Comparison of ENCODE assay signal across 30 mouse cellular contexts in the genomic region with DNA sequence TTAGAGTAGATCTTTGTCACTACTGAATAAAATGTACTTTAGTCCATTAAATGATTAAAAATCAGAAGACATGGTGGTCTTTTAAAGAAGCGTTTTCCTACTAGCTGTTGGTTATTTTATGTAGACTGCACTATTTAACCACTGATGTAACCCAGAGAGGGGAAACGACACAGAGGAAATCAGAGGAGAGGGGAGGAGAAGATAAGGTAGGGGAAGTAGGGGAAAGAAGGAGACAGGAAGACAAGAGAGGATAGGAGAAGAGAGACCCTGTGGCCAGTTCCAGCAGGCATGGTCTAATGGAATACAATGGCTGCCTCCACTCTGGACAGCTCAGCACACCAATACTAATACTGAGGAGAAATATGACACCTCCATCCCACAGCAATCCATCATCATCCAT.
DNase-seq lines count a peak whose midpoint lies in the region; ATAC-seq and TF ChIP-seq lines count a peak whose summit lies in the region.
"Had no signal": no experiment of that assay in that cellular context is flagged by ENCODE, and none has a peak within 500 bp of the region (broad histone marks: within the 10 kb centered on the region; RNA-seq: fewer than 3 reads in every experiment).

No protein-coding gene starts in this region.

- H3K4me3 ChIP-seq in CH12.LX (replicated peaks in 1 of 3; ENCODE audit: low read depth in 2 of 3, low read length in 2 of 3, poor library complexity in 1 of 3) = no peak overlapping the region
- peak overlapping the region; percentile 23 for H3K4me3 ChIP-seq in megakaryocyte, embryonic 14.5 days (replicated peaks)
- H3K4me3 ChIP-seq: embryonic facial prominence, embryonic 15.5 days; forebrain, embryonic 12.5 days; heart, embryonic 15.5 days; hindbrain, embryonic 12.5 days; left cerebral cortex, adult 2 months; limb, embryonic 12.5 days; liver, embryonic 15.5 days; midbrain, embryonic 13.5 days; neural tube, embryonic 13.5 days had no signal

- no peak for TF ChIP-seq CTCF in CH12.LX (conservative IDR thresholded peaks at IDR 0.05 in 1 of 2, IDR thresholded peaks at IDR 0.05 in 1 of 2; ENCODE audit: low read depth in 2 of 2, low read length in 2 of 2)

- peak; percentile 14 for DNase-seq in embryo, embryonic 10.5 days (ENCODE audit: low spot score)
- no peak for DNase-seq in embryo, embryonic 9.5 days (ENCODE audit: extremely low spot score)
- DNase-seq in CH12.LX (ENCODE audit: extremely low read depth) = no peak
- DNase-seq in urinary bladder, postnatal 4 days (ENCODE audit: low spot score in 2 of 2) = no peak
- no peak for DNase-seq in cerebellum, postnatal 14 days
- DNase-seq: adrenal gland, adult 8-10 months; cerebellum, adult 11 months; cerebellum, adult 9-11 months; gastrocnemius, postnatal 10 days; kidney, adult 8-10 months; kidney, postnatal 10 days; lung, embryonic 14.5 days; lung, postnatal 14 days; retina, postnatal 1 day; right cerebral cortex, postnatal 14 days; spleen, adult 18-20 months had no signal

- no peak for TF ChIP-seq RAD21 in CH12.LX (IDR thresholded peaks at IDR 0.05; ENCODE audit: low read depth, low read length)

- no peaks in the 10 kb centered on the region for H3K36me3 ChIP-seq in CH12.LX (replicated peaks in 1 of 2; ENCODE audit: control insufficient read depth in 1 of 2, insufficient read depth in 1 of 2, low read length in 1 of 2)
- no peaks in the 10 kb centered on the region for H3K36me3 ChIP-seq in megakaryocyte, embryonic 14.5 days (replicated peaks; ENCODE audit: low read length)
- H3K36me3 ChIP-seq: embryonic facial prominence, embryonic 15.5 days; forebrain, embryonic 12.5 days; heart, embryonic 15.5 days; hindbrain, embryonic 12.5 days; limb, embryonic 12.5 days; liver, embryonic 15.5 days; midbrain, embryonic 13.5 days; neural tube, embryonic 13.5 days had no signal

- H3K4me1 ChIP-seq in CH12.LX (ENCODE audit: control insufficient read depth in 1 of 2, insufficient read depth in 2 of 2) = peaks cover 12 to 15% of the 10 kb centered on the region in 2 experiments
- H3K4me1 ChIP-seq in megakaryocyte, embryonic 14.5 days = peaks cover 8% of the 10 kb centered on the region
- H3K4me1 ChIP-seq: embryonic facial prominence, embryonic 15.5 days; forebrain, embryonic 12.5 days; heart, embryonic 15.5 days; hindbrain, embryonic 12.5 days; limb, embryonic 12.5 days; liver, embryonic 15.5 days; midbrain, embryonic 13.5 days; neural tube, embryonic 13.5 days had no signal

- no peaks in the 10 kb centered on the region for H3K27me3 ChIP-seq in CH12.LX (replicated peaks)
- no peaks in the 10 kb centered on the region for H3K27me3 ChIP-seq in megakaryocyte, embryonic 14.5 days (replicated peaks)
- H3K27me3 ChIP-seq: embryonic facial prominence, embryonic 15.5 days; forebrain, embryonic 12.5 days; heart, embryonic 15.5 days; hindbrain, embryonic 12.5 days; limb, embryonic 12.5 days; liver, embryonic 15.5 days; midbrain, embryonic 13.5 days; neural tube, embryonic 13.5 days had no signal

- H3K27ac ChIP-seq in CH12.LX (ENCODE audit: insufficient read depth, low read depth) = no peak overlapping the region; the same call in 1 of the 2 replicates
- H3K27ac ChIP-seq: embryonic facial prominence, embryonic 15.5 days; forebrain, embryonic 12.5 days; heart, embryonic 15.5 days; hindbrain, embryonic 12.5 days; hindbrain, postnatal 0 days; left cerebral cortex, adult 2 months; limb, embryonic 12.5 days; liver, embryonic 15.5 days; midbrain, embryonic 13.5 days; neural tube, embryonic 13.5 days had no signal

- peak; percentile 69 for ATAC-seq in granulocyte monocyte progenitor cell, adult 5-6 weeks (replicated peaks; ENCODE audit: poor library complexity, severe bottlenecking)
- ATAC-seq in cerebellum, adult (ENCODE audit: insufficient number of reproducible peaks, low FRiP score, low TSS enrichment) = no peak
- ATAC-seq: hindbrain, postnatal 0 days; intestine, embryonic 16.5 days; midbrain, embryonic 13.5 days had no signal

- H3K4me2 ChIP-seq in CH12.LX (ENCODE audit: insufficient read depth, low read depth, poor library complexity, severe bottlenecking) = peak overlapping the region; percentile 64
- H3K4me2 ChIP-seq: embryonic facial prominence, embryonic 15.5 days; forebrain, embryonic 12.5 days; heart, embryonic 15.5 days; hindbrain, embryonic 12.5 days; limb, embryonic 12.5 days; liver, embryonic 15.5 days; lung, embryonic 14.5 days; midbrain, embryonic 13.5 days; neural tube, embryonic 13.5 days had no signal

- dilution Hi-C loops in CH12.LX (cut with MboI; ENCODE audit: extremely low pct_ligation_motif_present, extremely low pct_unique_long_range_greater_than_20kb, low sequenced_read_pairs) = no loop called here

- no peak for TF ChIP-seq POLR2A in CH12.LX (IDR thresholded peaks at IDR 0.05; ENCODE audit: low read depth, low read length)

- in situ Hi-C loops in CH12.LX (cut with MboI; ENCODE audit: low pct_ligation_motif_present, low pct_unique_long_range_greater_than_20kb, low sequenced_read_pairs) = no loop called here

- H3K79me2 ChIP-seq in CH12.LX (replicated peaks; ENCODE audit: control insufficient read depth, extremely low read depth, insufficient read depth, poor library complexity, severe bottlenecking) = no peaks in the 10 kb centered on the region

- no peak for TF ChIP-seq EP300 in CH12.LX (IDR thresholded peaks at IDR 0.05; ENCODE audit: low read length)

- H3K9ac ChIP-seq in CH12.LX (ENCODE audit: insufficient read depth, low read depth) = peak overlapping the region; percentile 27; the same call in 1 of the 2 replicates
- H3K9ac ChIP-seq: embryonic facial prominence, embryonic 15.5 days; forebrain, embryonic 12.5 days; heart, embryonic 15.5 days; hindbrain, embryonic 12.5 days; limb, embryonic 12.5 days; liver, embryonic 15.5 days; lung, embryonic 14.5 days; midbrain, embryonic 13.5 days; neural tube, embryonic 13.5 days had no signal

- no peaks in the 10 kb centered on the region for H3K9me3 ChIP-seq in CH12.LX (replicated peaks; ENCODE audit: low read length)
- no peaks in the 10 kb centered on the region for H3K9me3 ChIP-seq in megakaryocyte, embryonic 14.5 days
- H3K9me3 ChIP-seq: embryonic facial prominence, embryonic 15.5 days; forebrain, embryonic 12.5 days; heart, embryonic 15.5 days; hindbrain, embryonic 12.5 days; limb, embryonic 12.5 days; liver, embryonic 15.5 days; midbrain, embryonic 13.5 days; neural tube, embryonic 13.5 days had no signal

TF ChIP-seq in CH12.LX, 34 proteins besides CTCF, POLR2A, EP300 and RAD21:
- TF ChIP-seq JUN (IDR thresholded peaks at IDR 0.05; ENCODE audit: insufficient read depth, low read depth, low read length) (no peak), TBP (conservative IDR thresholded peaks at IDR 0.05; ENCODE audit: low read depth, low read length) (no peak), MXI1 (IDR thresholded peaks at IDR 0.05; ENCODE audit: low read depth, low read length) (no peak), NELFE (IDR thresholded peaks at IDR 0.05; ENCODE audit: low read depth, low read length) (no peak), POLR2AphosphoS2 (IDR thresholded peaks at IDR 0.05; ENCODE audit: low read depth, low read length) (no peak), MEF2A (IDR thresholded peaks at IDR 0.05; ENCODE audit: borderline replicate concordance, low read depth, low read length) (no peak), USF2 (conservative IDR thresholded peaks at IDR 0.05; ENCODE audit: low read depth, low read length) (no peak), HCFC1 (IDR thresholded peaks at IDR 0.05; ENCODE audit: low read depth, low read length) (no peak), BHLHE40 (IDR thresholded peaks at IDR 0.05; ENCODE audit: low read depth, low read length) (no peak), USF1 (IDR thresholded peaks at IDR 0.05; ENCODE audit: low read depth, low read length) (no peak), CHD2 (IDR thresholded peaks at IDR 0.05; ENCODE audit: low read length) (no peak), ZC3H11A (IDR thresholded peaks at IDR 0.05; ENCODE audit: low read depth, low read length) (no peak), MAZ (IDR thresholded peaks at IDR 0.05; ENCODE audit: low read depth, low read length) (no peak), E2F4 (IDR thresholded peaks at IDR 0.05; ENCODE audit: insufficient replicate concordance, low read depth, low read length) (no peak), MAX (IDR thresholded peaks at IDR 0.05; ENCODE audit: low read length) (no peak), MAFK (IDR thresholded peaks at IDR 0.05; ENCODE audit: insufficient replicate concordance, low read length) (no peak), ZKSCAN1 (IDR thresholded peaks at IDR 0.05; ENCODE audit: borderline replicate concordance, low read depth, low read length) (no peak), TCF12 (IDR thresholded peaks at IDR 0.05; ENCODE audit: low read depth, low read length) (no peak), KAT2A (IDR thresholded peaks at IDR 0.05; ENCODE audit: insufficient replicate concordance, low read length) (no peak)
